8 mouse cellular contexts compared by ENCODE assay signal in genomic region chr12:113152272-113152661, GRCm38 (mm10). TPM values are rescaled to one million over a fixed set of nuclear protein-coding genes. Genes with fewer than 3 reads are reported as not detected.
DNase-seq lines count a peak whose midpoint lies in the region; ATAC-seq and TF ChIP-seq lines count a peak whose summit lies in the region.

No protein-coding gene starts in this region.

- no peaks in the 10 kb centered on the region for H3K9me3 ChIP-seq in heart, embryonic 14.5 days (ENCODE audit: control insufficient read depth, low read length)
- no peaks in the 10 kb centered on the region for H3K9me3 ChIP-seq in limb, embryonic 14.5 days (ENCODE audit: control insufficient read depth, low read length)
- no peaks in the 10 kb centered on the region for H3K9me3 ChIP-seq in midbrain, embryonic 16.5 days (replicated peaks; ENCODE audit: control insufficient read depth, low read length, poor library complexity, severe bottlenecking)

- peak overlapping the region; percentile 38 for H3K4me3 ChIP-seq in cortical plate, adult 2 months (ENCODE audit: insufficient read depth, low read length)
- H3K4me3 ChIP-seq in heart, embryonic 14.5 days (ENCODE audit: control insufficient read depth in 1 of 2, insufficient read depth in 1 of 2, low read depth in 1 of 2, low read length in 2 of 2), result peak overlapping the region; percentile 47 to 58
- peak overlapping the region; percentile 53 for H3K4me3 ChIP-seq in limb, embryonic 14.5 days (replicated peaks; ENCODE audit: low read length)
- H3K4me3 ChIP-seq in midbrain, embryonic 16.5 days (ENCODE audit: low read depth, low read length), result peak overlapping the region; percentile 28

- TF ChIP-seq POLR2A in cortical plate, adult 2 months (IDR thresholded peaks at IDR 0.05; ENCODE audit: extremely low read depth, insufficient read depth, low read length), result no peak
- no peak for TF ChIP-seq POLR2A in limb, embryonic 14.5 days (IDR thresholded peaks at IDR 0.05; ENCODE audit: borderline replicate concordance, extremely low read depth, insufficient read depth, insufficient read length)

- peak; percentile 56 for DNase-seq in ES-CJ7 (ENCODE audit: low read depth, low spot score)
- DNase-seq in limb, embryonic 14.5 days (ENCODE audit: low spot score), result no peak
- DNase-seq in adipocyte (ENCODE audit: low spot score), result no peak
- DNase-seq in embryo, embryonic 11 days, result no peak
- no peak for DNase-seq in left cerebral cortex, adult 8-10 months (ENCODE audit: low spot score in 2 of 2)

- no peak for ATAC-seq in heart, embryonic 14.5 days (ENCODE audit: insufficient number of reproducible peaks, insufficient read depth, low FRiP score, low read depth)
- no peak for ATAC-seq in limb, embryonic 14.5 days (ENCODE audit: low FRiP score, low read depth)
- no peak for ATAC-seq in midbrain, embryonic 16.5 days

- 9% methylated on average over 19 of the region's 19 CpGs for WGBS in heart, embryonic 14.5 days
- 13% methylated on average over 19 of the region's 19 CpGs for WGBS in limb, embryonic 14.5 days
- WGBS in midbrain, embryonic 16.5 days, result 34% methylated on average over 19 of the region's 19 CpGs

- no peaks in the 10 kb centered on the region for H3K4me1 ChIP-seq in cortical plate, adult 2 months (ENCODE audit: control insufficient read depth, insufficient read depth, low read length)
- H3K4me1 ChIP-seq in heart, embryonic 14.5 days (ENCODE audit: control insufficient read depth in 2 of 2, insufficient read depth in 2 of 2, low read length in 2 of 2), result peaks cover 41 to 53% of the 10 kb centered on the region in 2 experiments
- peaks cover 19% of the 10 kb centered on the region for H3K4me1 ChIP-seq in limb, embryonic 14.5 days (ENCODE audit: control insufficient read depth, insufficient read depth, low read length)
- peaks cover 18% of the 10 kb centered on the region for H3K4me1 ChIP-seq in midbrain, embryonic 16.5 days (ENCODE audit: control insufficient read depth, insufficient read depth, low read length)

- H3K27me3 ChIP-seq in heart, embryonic 14.5 days (ENCODE audit: control insufficient read depth, insufficient read depth, low read length), result no peaks in the 10 kb centered on the region
- H3K27me3 ChIP-seq in limb, embryonic 14.5 days (ENCODE audit: control insufficient read depth, insufficient read depth, low read length), result peaks cover 5% of the 10 kb centered on the region; the same call in 1 of the 2 replicates
- peaks cover 8% of the 10 kb centered on the region for H3K27me3 ChIP-seq in midbrain, embryonic 16.5 days (ENCODE audit: control insufficient read depth, insufficient read depth, low read depth, low read length)

- H3K27ac ChIP-seq in cortical plate, adult 2 months (ENCODE audit: insufficient read depth, low read length), result no peak overlapping the region
- 0 out of 4 replicates have a peak overlapping the region, but pooled peaks of 1 of the 2 experiments have one; percentile 25 for H3K27ac ChIP-seq in heart, embryonic 14.5 days (replicated peaks in 1 of 2; ENCODE audit: control insufficient read depth in 1 of 2, insufficient read depth in 1 of 2, low read depth in 2 of 2, low read length in 2 of 2)
- H3K27ac ChIP-seq in limb, embryonic 14.5 days (replicated peaks; ENCODE audit: low read depth, low read length), result no peak overlapping the region
- H3K27ac ChIP-seq in midbrain, embryonic 16.5 days (ENCODE audit: low read length), result no peak overlapping the region

- H3K4me2 ChIP-seq in heart, embryonic 14.5 days (ENCODE audit: low read length), result peak overlapping the region; percentile 91
- H3K4me2 ChIP-seq in limb, embryonic 14.5 days (replicated peaks; ENCODE audit: low read depth, low read length, severe bottlenecking), result peak overlapping the region; percentile 89
- peak overlapping the region; percentile 58 for H3K4me2 ChIP-seq in midbrain, embryonic 16.5 days (ENCODE audit: low read length)

- 0 out of 2 replicates have a peak, but pooled peaks cover 3% of the 10 kb centered on the region for H3K36me3 ChIP-seq in heart, embryonic 14.5 days (ENCODE audit: control insufficient read depth, insufficient read depth, low read length)
- no peaks in the 10 kb centered on the region for H3K36me3 ChIP-seq in limb, embryonic 14.5 days (ENCODE audit: control insufficient read depth, insufficient read depth, low read length)
- H3K36me3 ChIP-seq in midbrain, embryonic 16.5 days (ENCODE audit: control insufficient read depth, insufficient read depth, low read length), result no peaks in the 10 kb centered on the region

- no peak for TF ChIP-seq CTCF in cortical plate, adult 2 months (IDR thresholded peaks at IDR 0.05; ENCODE audit: extremely low read depth, insufficient read depth, low read length)

- H3K9ac ChIP-seq in heart, embryonic 14.5 days (ENCODE audit: low read length), result peak overlapping the region; percentile 79
- H3K9ac ChIP-seq in limb, embryonic 14.5 days (ENCODE audit: low read depth, low read length, severe bottlenecking), result peak overlapping the region; percentile 56
- 0 out of 2 replicates have a peak overlapping the region, but pooled peaks have one; percentile 25 for H3K9ac ChIP-seq in midbrain, embryonic 16.5 days (ENCODE audit: low read depth, low read length)

RNA-seq across cellular contexts. Expression of gene Tedc1, which starts 4.0 kb away (rescaled TPM):
- 1.0 and 2.0 TPM in 2 replicates for polyA plus RNA-seq in cortical plate, adult 2 months (2012; rRNA removed)
- polyA plus RNA-seq in heart, embryonic 14.5 days (2014; fragmentation: Nextera tagmentation; extraction: Ambion mirVana), result 13.3 and 17.5 TPM in 2 replicates
- 30.8 and 36.8 TPM in 2 replicates for polyA plus RNA-seq in limb, embryonic 14.5 days (2012; rRNA removed)
- 19.5 and 22.6 TPM in 2 replicates for polyA plus RNA-seq in limb, embryonic 14.5 days (2014; fragmentation: Nextera tagmentation; extraction: Ambion mirVana)
- polyA plus RNA-seq in midbrain, embryonic 16.5 days (2015; fragmentation: Nextera tagmentation; extraction: Ambion mirVana), result 11.0 and 11.4 TPM in 2 replicates
- total RNA-seq in left cerebral cortex, adult 8-10 months (2022), result 1 to 10 TPM; 1.0 to 2.1 (median 1.6) TPM

RNA-seq across cellular contexts. Expression of gene Crip1, which starts 6.2 kb away (rescaled TPM):
- 67.6 and 70.7 TPM in 2 replicates for polyA plus RNA-seq in cortical plate, adult 2 months (2012; rRNA removed)
- 586 and 589 TPM in 2 replicates for polyA plus RNA-seq in heart, embryonic 14.5 days (2014; fragmentation: Nextera tagmentation; extraction: Ambion mirVana)
- polyA plus RNA-seq in limb, embryonic 14.5 days (2012; rRNA removed), result 387 and 403 TPM in 2 replicates
- 344 and 469 TPM in 2 replicates for polyA plus RNA-seq in limb, embryonic 14.5 days (2014; fragmentation: Nextera tagmentation; extraction: Ambion mirVana)
- polyA plus RNA-seq in midbrain, embryonic 16.5 days (2015; fragmentation: Nextera tagmentation; extraction: Ambion mirVana), result 16.8 and 23.3 TPM in 2 replicates
- total RNA-seq in left cerebral cortex, adult 8-10 months (2022), result 10 to 100 TPM; 12.4 to 18.7 (median 16.3) TPM

RNA-seq across cellular contexts. Expression of gene Crip2, which starts 12.2 kb away (rescaled TPM):
- 263 and 281 TPM in 2 replicates for polyA plus RNA-seq in cortical plate, adult 2 months (2012; rRNA removed)
- polyA plus RNA-seq in heart, embryonic 14.5 days (2014; fragmentation: Nextera tagmentation; extraction: Ambion mirVana), result 1,706 and 1,786 TPM in 2 replicates
- polyA plus RNA-seq in limb, embryonic 14.5 days (2012; rRNA removed), result 91.4 and 102 TPM in 2 replicates
- polyA plus RNA-seq in limb, embryonic 14.5 days (2014; fragmentation: Nextera tagmentation; extraction: Ambion mirVana), result 89.9 and 99.1 TPM in 2 replicates
- 369 and 395 TPM in 2 replicates for polyA plus RNA-seq in midbrain, embryonic 16.5 days (2015; fragmentation: Nextera tagmentation; extraction: Ambion mirVana)
- total RNA-seq in left cerebral cortex, adult 8-10 months (2022), result 100 to 1,000 TPM; 142 to 161 (median 148) TPM

RNA-seq across cellular contexts. Expression of gene Tmem121, which starts 33.5 kb away (rescaled TPM):
- 40.1 and 40.7 TPM in 2 replicates for polyA plus RNA-seq in cortical plate, adult 2 months (2012; rRNA removed)
- polyA plus RNA-seq in heart, embryonic 14.5 days (2014; fragmentation: Nextera tagmentation; extraction: Ambion mirVana), result 1.1 and 1.2 TPM in 2 replicates
- polyA plus RNA-seq in limb, embryonic 14.5 days (2012; rRNA removed), result 29.6 and 43.4 TPM in 2 replicates
- 10.1 and 12.3 TPM in 2 replicates for polyA plus RNA-seq in limb, embryonic 14.5 days (2014; fragmentation: Nextera tagmentation; extraction: Ambion mirVana)
- polyA plus RNA-seq in midbrain, embryonic 16.5 days (2015; fragmentation: Nextera tagmentation; extraction: Ambion mirVana), result 47.2 and 50.3 TPM in 2 replicates
- total RNA-seq in left cerebral cortex, adult 8-10 months (2022), result 10 to 100 TPM; 21.4 to 23.8 (median 23.1) TPM

RNA-seq across cellular contexts. Expression of gene Mta1, which starts 54.2 kb away (rescaled TPM):
- polyA plus RNA-seq in cortical plate, adult 2 months (2012; rRNA removed), result 68.4 and 68.7 TPM in 2 replicates
- 14.6 and 15.5 TPM in 2 replicates for polyA plus RNA-seq in heart, embryonic 14.5 days (2014; fragmentation: Nextera tagmentation; extraction: Ambion mirVana)
- polyA plus RNA-seq in limb, embryonic 14.5 days (2012; rRNA removed), result 126 and 161 TPM in 2 replicates
- polyA plus RNA-seq in limb, embryonic 14.5 days (2014; fragmentation: Nextera tagmentation; extraction: Ambion mirVana), result 21.1 and 25.0 TPM in 2 replicates
- 14.4 and 15.9 TPM in 2 replicates for polyA plus RNA-seq in midbrain, embryonic 16.5 days (2015; fragmentation: Nextera tagmentation; extraction: Ambion mirVana)
- 10 to 100 TPM; 70.5 to 74.5 (median 71.6) TPM for total RNA-seq in left cerebral cortex, adult 8-10 months (2022)

Comparison
In these comparisons a context has a peak if more than half of its experiments do, and no peak if none do; other contexts are left out.
1. H3K9ac ChIP-seq: peak in every context shown above with its lines; median percentile 79 in heart, embryonic 14.5 days; 56 in limb, embryonic 14.5 days; 25 in midbrain, embryonic 16.5 days.